Mouse (Mus musculus) heart, postnatal 0 days (tissue): ENCODE measurements around the gene Ldlrad3.

Source experiments
- CTCF ChIP-seq: IDR thresholded peaks from 2 replicates; pipeline ENCODE4 v1.5.1; 2016; ENCODE audit warnings: antibody characterized with exemption, control low read depth, low read depth
- EP300 ChIP-seq: IDR thresholded peaks from 2 replicates; pipeline ENCODE4 v1.6.1; 2016; ENCODE audit warnings: antibody characterized with exemption, low read depth

GRCm38 (mm10) chr2:101986344-101987087 is 199.7 kb downstream of the Ldlrad3 start:
- TF ChIP-seq CTCF (no peak), EP300 (no peak)
